Mouse (Mus musculus) forebrain, embryonic 12.5 days (tissue): ENCODE results near the gene Gm8897. TPM values are rescaled to one million over a fixed set of nuclear protein-coding genes. Genes with fewer than 3 reads are reported as not detected.
"Not testable (repeated sequence)": the region's sequence is repeated elsewhere in the genome, so short reads cannot be mapped to it uniquely, and the experiment has no call there.

Experiments used
- ATAC-seq: fragments of 200-750 bp; cut with Nextera tagmentation; 2 replicates; pipeline ENCODE4 v1.8.0; 2017; ENCODE audit warnings: moderate TSS enrichment; ENCODE audit not compliant: low FRiP score
- H3K27ac ChIP-seq: fragments of 300-500 bp; sonication (generic); 2 replicates; pipeline ENCODE4 v1.5.1; 2016; ENCODE audit warnings: mild to moderate bottlenecking
- H3K27me3 ChIP-seq: fragments of 300-500 bp; sonication (generic); 2 replicates; pipeline ENCODE4 v1.6.1; 2016; ENCODE audit warnings: mild to moderate bottlenecking
- H3K36me3 ChIP-seq: fragments of 300-500 bp; sonication (generic); replicated peaks from 2 replicates; pipeline ENCODE4 v1.6.1; 2016; ENCODE audit warnings: mild to moderate bottlenecking
- H3K4me1 ChIP-seq: fragments of 300-500 bp; sonication (generic); 2 replicates; pipeline ENCODE4 v1.6.1; 2016
- H3K4me2 ChIP-seq: fragments of 300-500 bp; sonication (generic); 2 replicates; pipeline ENCODE4 v1.6.1; 2016; ENCODE audit warnings: mild to moderate bottlenecking, moderate library complexity
- H3K4me3 ChIP-seq: fragments of 300-500 bp; sonication (generic); replicated peaks from 2 replicates; pipeline ENCODE4 v1.5.1; 2016; ENCODE audit warnings: mild to moderate bottlenecking
- H3K9ac ChIP-seq: fragments of 300-500 bp; sonication (generic); 2 replicates; pipeline ENCODE4 v1.6.1; 2016; ENCODE audit warnings: mild to moderate bottlenecking
- H3K9me3 ChIP-seq: fragments of 300-500 bp; sonication (generic); 2 replicates; pipeline ENCODE4 v1.6.1; 2016
- WGBS: fragments of 180-500 bp; shearing (Covaris S2); methylation state at CpG from one replicate; pipeline ENCODE4 v1.1.7; 2016; 5-methylcytosine and 5-hydroxymethylcytosine counted together
- polyA plus RNA-seq: library from polyadenylated mRNA; unstranded; fragments of >200 nt; fragmentation: Nextera tagmentation; extraction: Ambion mirVana; gene quantifications from 2 replicates; pipeline ENCODE4 v1.2.1, GENCODE M21; 2016

Gm8897 gene
- polyA plus RNA-seq = not detected in 2 replicates

DNA sequence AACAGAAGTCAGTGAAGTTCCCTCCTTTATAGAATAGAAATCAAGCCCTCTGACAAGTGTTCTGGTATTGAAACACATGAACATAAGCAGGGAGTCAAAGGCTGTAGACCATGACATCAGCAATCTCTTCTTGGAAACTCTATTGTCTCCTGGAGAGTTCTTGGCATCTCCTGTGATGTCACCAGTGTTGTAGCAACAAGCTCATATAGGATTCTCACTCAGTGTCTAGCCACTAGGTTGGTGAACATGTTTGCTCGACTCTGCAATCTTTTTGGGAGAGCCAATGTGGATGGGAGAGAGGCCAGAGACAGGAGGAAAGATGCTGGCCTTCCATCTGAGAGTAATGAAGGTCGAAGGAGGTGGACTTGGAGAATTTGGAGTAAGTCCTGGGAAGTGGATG is at the start of gene Gm8897:
TSS of gene Gm8897 (plus strand) at position 301 of the 400 bp plus-strand sequence.
- not testable (repeated sequence) for H3K9ac ChIP-seq, H3K4me2 ChIP-seq, ATAC-seq, H3K4me3 ChIP-seq, H3K36me3 ChIP-seq, H3K27me3 ChIP-seq, H3K4me1 ChIP-seq, H3K27ac ChIP-seq, H3K9me3 ChIP-seq
- 67% methylated on average over 2 of the region's 2 CpGs for WGBS

DNA sequence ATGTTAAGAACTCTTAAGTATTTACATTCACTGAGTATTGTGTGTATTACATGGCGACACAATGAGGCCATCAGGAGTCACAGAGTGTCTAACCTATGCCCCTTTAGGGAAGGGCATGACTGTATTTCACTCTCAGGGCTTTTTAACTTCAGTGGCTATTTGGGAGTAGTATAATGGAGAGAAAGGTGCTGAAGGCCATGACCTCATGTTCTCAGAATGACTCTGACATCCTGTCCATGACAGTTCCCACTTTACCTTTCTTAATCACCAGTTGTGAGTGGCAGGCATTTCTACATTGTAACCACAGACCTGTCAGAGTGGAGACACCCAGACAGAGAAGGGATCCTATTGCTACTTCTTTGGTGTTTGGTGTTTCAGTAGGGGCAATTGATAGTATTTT is 473 bp downstream of the Gm8897 start:
- H3K27me3 ChIP-seq, H3K4me3 ChIP-seq, ATAC-seq, H3K4me2 ChIP-seq, H3K4me1 ChIP-seq, H3K9me3 ChIP-seq, H3K9ac ChIP-seq, H3K27ac ChIP-seq, H3K36me3 ChIP-seq: not testable (repeated sequence)
- WGBS = 57% methylated on average over 1 of the region's 1 CpGs

Other genes with a start within 250 kb of the Gm8897 start
- gene Gm5861, start 233.3 kb upstream of the Gm8897 start, polyA plus RNA-seq = not detected in 2 replicates
- not detected in 2 replicates for gene Gm8890, start 160.4 kb upstream of the Gm8897 start, polyA plus RNA-seq
- gene Speer1, start 74.9 kb upstream of the Gm8897 start, polyA plus RNA-seq = not detected in 2 replicates
- gene Gm8906, start 86.3 kb downstream of the Gm8897 start, polyA plus RNA-seq = not detected in 2 replicates
- not detected in 2 replicates for gene Gm6460, start 178.5 kb downstream of the Gm8897 start, polyA plus RNA-seq